Mouse (Mus musculus) stomach, embryonic 16.5 days (tissue): ENCODE results near the gene Abcb8. TPM values are rescaled to one million over a fixed set of nuclear protein-coding genes. Genes with fewer than 3 reads are reported as not detected.

Source experiments
- ATAC-seq: fragments of 200-750 bp; cut with Nextera tagmentation; 2 replicates; pipeline ENCODE4 v1.8.0; 2017; ENCODE audit warnings: moderate number of reproducible peaks, moderate TSS enrichment; ENCODE audit not compliant: insufficient read depth, low FRiP score
- H3K27ac ChIP-seq: fragments of 300-500 bp; sonication (generic); 2 replicates; pipeline ENCODE4 v1.5.1; 2014; ENCODE audit warnings: low read length
- H3K27me3 ChIP-seq: fragments of 300-500 bp; sonication (generic); 2 replicates; pipeline ENCODE4 v1.6.1; 2014; ENCODE audit warnings: low read length, control low read depth, mixed read lengths; ENCODE audit not compliant: control insufficient read depth, insufficient read depth
- H3K36me3 ChIP-seq: fragments of 300-500 bp; sonication (generic); 2 replicates; pipeline ENCODE4 v1.6.1; 2014; ENCODE audit warnings: low read length; ENCODE audit not compliant: control insufficient read depth, insufficient read depth
- H3K4me1 ChIP-seq: fragments of 300-500 bp; sonication (generic); 2 replicates; pipeline ENCODE4 v1.6.1; 2014; ENCODE audit warnings: low read length, control low read depth, mixed read lengths; ENCODE audit not compliant: control insufficient read depth, insufficient read depth
- H3K4me2 ChIP-seq: fragments of 300-500 bp; sonication (generic); 2 replicates; pipeline ENCODE4 v1.6.1; 2014; ENCODE audit warnings: low read depth, low read length, mixed read lengths
- H3K4me3 ChIP-seq: fragments of 300-500 bp; sonication (generic); replicated peaks from 2 replicates; pipeline ENCODE4 v1.5.1; 2014; ENCODE audit warnings: mild to moderate bottlenecking, low read length
- H3K9ac ChIP-seq: fragments of 300-500 bp; sonication (generic); 2 replicates; pipeline ENCODE4 v1.6.1; 2014; ENCODE audit warnings: low read length
- H3K9me3 ChIP-seq: fragments of 300-500 bp; sonication (generic); replicated peaks from 2 replicates; pipeline ENCODE4 v1.6.1; 2016; ENCODE audit warnings: low read length, control low read depth; ENCODE audit not compliant: control insufficient read depth
- WGBS: fragments of 180-500 bp; shearing (Covaris S2); extraction: QIAGEN DNeasy Blood & Tissue Kit; methylation state at CpG from one replicate; pipeline ENCODE4 v1.1.7; 2014; 5-methylcytosine and 5-hydroxymethylcytosine counted together
- polyA plus RNA-seq: library from polyadenylated mRNA; unstranded; fragments of >200 nt; fragmentation: Nextera tagmentation; extraction: Ambion mirVana; gene quantifications from 2 replicates; pipeline ENCODE4 v1.2.1, GENCODE M21; 2015

The Abcb8 gene
- polyA plus RNA-seq, 1 experiment from 2014 or later = 48.4 TPM

- H3K4me1 ChIP-seq = peaks cover 13% of the 10 kb centered on the region
- H3K36me3 ChIP-seq = peaks cover 30% of the 10 kb centered on the region; the same call in 1 of the 2 replicates
- H3K4me2 ChIP-seq = no peak overlapping the region
- whole genome bisulfite sequencing = 80% methylated on average over 9 of the region's 9 CpGs
- no peaks in the 10 kb centered on the region for H3K27me3 ChIP-seq
- no peak for ATAC-seq
- no peaks in the 10 kb centered on the region for H3K9me3 ChIP-seq
- no peak overlapping the region for H3K4me3 ChIP-seq
- H3K9ac ChIP-seq = no peak overlapping the region
- H3K27ac ChIP-seq = no peak overlapping the region
Measured at GRCm38 (mm10) chr5:24442029-24442428, 48.6 kb downstream of the Abcb8 start.

- WGBS = 88% methylated on average over 7 of the region's 7 CpGs
- H3K4me3 ChIP-seq = no peak overlapping the region
Measured at GRCm38 (mm10) chr5:24443204-24443603, 49.7 kb downstream of the Abcb8 start.

GRCm38 (mm10) chr5:24443927-24444326, 50.5 kb downstream of the Abcb8 start:
- no peak overlapping the region for H3K27ac ChIP-seq

More at GRCm38 (mm10) chr5:24443204-24443603, 49.7 kb downstream of the Abcb8 start:
- H3K9ac ChIP-seq = no peak overlapping the region
- ATAC-seq = no peak
- no peak overlapping the region for H3K4me2 ChIP-seq
- H3K27ac ChIP-seq = no peak overlapping the region
- H3K9me3 ChIP-seq = no peaks in the 10 kb centered on the region
- peaks cover 30% of the 10 kb centered on the region; the same call in 1 of the 2 replicates for H3K36me3 ChIP-seq
- H3K27me3 ChIP-seq = no peaks in the 10 kb centered on the region
- H3K4me1 ChIP-seq = peaks cover 22% of the 10 kb centered on the region

GRCm38 (mm10) chr5:24444746-24445427, 51.4 kb downstream of the Abcb8 start, which contains the start of gene Fastk:
Gene Fastk, minus strand, starts transcription at chr5:24445287.
- WGBS = under 1% methylated on average over 60 of the region's 60 CpGs
- peaks cover 15% of the 10 kb centered on the region; the same call in 1 of the 2 replicates for H3K36me3 ChIP-seq
- peak within 1 kb of the TSS; percentile 72 for H3K4me2 ChIP-seq
- peak within 1 kb of the TSS; percentile 94 for H3K9ac ChIP-seq
- no peaks in the 10 kb centered on the region for H3K27me3 ChIP-seq
- peaks cover 22% of the 10 kb centered on the region for H3K4me1 ChIP-seq
- peak within 1 kb of the TSS; percentile 90 for H3K27ac ChIP-seq
- H3K4me3 ChIP-seq = peak within 1 kb of the TSS; percentile 94
- ATAC-seq = peak; percentile 87
- no peaks in the 10 kb centered on the region for H3K9me3 ChIP-seq

More at GRCm38 (mm10) chr5:24443927-24444326, 50.5 kb downstream of the Abcb8 start:
- Histone ChIP-seq H3K4me2 (peak overlapping the region; percentile 72), H3K9me3 (no peaks in the 10 kb centered on the region), H3K4me3 (peak overlapping the region; percentile 94), H3K27me3 (no peaks in the 10 kb centered on the region), H3K36me3 (peaks cover 25% of the 10 kb centered on the region; the same call in 1 of the 2 replicates), H3K9ac (peak overlapping the region; percentile 94), H3K4me1 (peaks cover 22% of the 10 kb centered on the region)
- no peak for ATAC-seq
- WGBS = 82% methylated on average over 12 of the region's 12 CpGs

GRCm38 (mm10) chr5:24445428-24446080, 52.1 kb downstream of the Abcb8 start:
- ATAC-seq = no peak
- peak overlapping the region; percentile 90 for H3K27ac ChIP-seq
- peaks cover 12% of the 10 kb centered on the region; the same call in 1 of the 2 replicates for H3K36me3 ChIP-seq
- no peaks in the 10 kb centered on the region for H3K27me3 ChIP-seq
- H3K9ac ChIP-seq = peak overlapping the region; percentile 70
- H3K4me2 ChIP-seq = peak overlapping the region; percentile 60
- 59% methylated on average over 20 of the region's 20 CpGs for WGBS
- peaks cover 22% of the 10 kb centered on the region for H3K4me1 ChIP-seq
- peak overlapping the region; percentile 94 for H3K4me3 ChIP-seq
- H3K9me3 ChIP-seq = no peaks in the 10 kb centered on the region

GRCm38 (mm10) chr5:24446630-24447029, 53.2 kb downstream of the Abcb8 start:
- WGBS = 89% methylated on average over 7 of the region's 7 CpGs
- ATAC-seq = no peak
- Histone ChIP-seq H3K27me3 (no peaks in the 10 kb centered on the region), H3K36me3 (peaks cover 4% of the 10 kb centered on the region; the same call in 1 of the 2 replicates), H3K9me3 (no peaks in the 10 kb centered on the region), H3K9ac (no peak overlapping the region), H3K4me2 (peak overlapping the region; percentile 84; the same call in 1 of the 2 replicates), H3K27ac (no peak overlapping the region), H3K4me3 (no peak overlapping the region), H3K4me1 (peaks cover 28% of the 10 kb centered on the region)

GRCm38 (mm10) chr5:24447624-24448298, 54.3 kb downstream of the Abcb8 start, which contains the start of gene Tmub1:
Gene Tmub1, minus strand, starts transcription at chr5:24447854.
- peak within 1 kb of the TSS; percentile 72 for H3K9ac ChIP-seq
- no peaks in the 10 kb centered on the region for H3K9me3 ChIP-seq
- whole genome bisulfite sequencing = 2% methylated on average over 34 of the region's 34 CpGs
- peak within 1 kb of the TSS; percentile 34; the same call in 1 of the 2 replicates for H3K27ac ChIP-seq
- peak within 1 kb of the TSS; percentile 84 for H3K4me2 ChIP-seq
- no peaks in the 10 kb centered on the region for H3K27me3 ChIP-seq
- H3K36me3 ChIP-seq = 0 out of 2 replicates have a peak, but pooled peaks cover 3% of the 10 kb centered on the region
- H3K4me3 ChIP-seq = peak within 1 kb of the TSS; percentile 67
- H3K4me1 ChIP-seq = peaks cover 28% of the 10 kb centered on the region
- peak; percentile 59 for ATAC-seq

GRCm38 (mm10) chr5:24451264-24452029, 58.0 kb downstream of the Abcb8 start:
- Histone ChIP-seq H3K9ac (peak overlapping the region; percentile 97), H3K36me3 (no peaks in the 10 kb centered on the region), H3K4me1 (peaks cover 49% of the 10 kb centered on the region), H3K4me3 (peak overlapping the region; percentile 92), H3K27ac (peak overlapping the region; percentile 95), H3K27me3 (no peaks in the 10 kb centered on the region), H3K9me3 (no peaks in the 10 kb centered on the region), H3K4me2 (peak overlapping the region; percentile 85)
- WGBS = 3% methylated on average over 38 of the region's 66 CpGs
- peak; percentile 86 for ATAC-seq
